Mouse (Mus musculus): ENCODE measurements around the gene Prkaa2. TPM values are rescaled to one million over a fixed set of nuclear protein-coding genes. Genes with fewer than 3 reads are reported as not detected.

The Prkaa2 gene
- polyA plus RNA-seq, 1 experiment = 4.2 TPM

Other genes starting within 250 kb of the Prkaa2 start
- gene C8a, start 233.5 kb downstream of the Prkaa2 start, polyA plus RNA-seq (2012; rRNA removed) = 0.02 TPM in 1 of 2 replicates, not detected in the other
- 1.0 and 1.3 TPM in 2 replicates for gene Fyb2, start 196.4 kb downstream of the Prkaa2 start, polyA plus RNA-seq (2012; rRNA removed)
- gene Plpp3, start 47.5 kb upstream of the Prkaa2 start, polyA plus RNA-seq (2012; rRNA removed) = 28.7 and 45.4 TPM in 2 replicates

Measured in large intestine, adult 2 months (tissue).